Mouse (Mus musculus): ENCODE measurements around the gene Spaar. TPM values are rescaled to one million over a fixed set of nuclear protein-coding genes. Genes with fewer than 3 reads are reported as not detected.
A peak's percentile ranks its signal among the peaks of the same experiment; 100 is the strongest.

Gene Spaar
- polyA plus RNA-seq, 1 experiment from 2014 or later = 0.04 TPM

DNA sequence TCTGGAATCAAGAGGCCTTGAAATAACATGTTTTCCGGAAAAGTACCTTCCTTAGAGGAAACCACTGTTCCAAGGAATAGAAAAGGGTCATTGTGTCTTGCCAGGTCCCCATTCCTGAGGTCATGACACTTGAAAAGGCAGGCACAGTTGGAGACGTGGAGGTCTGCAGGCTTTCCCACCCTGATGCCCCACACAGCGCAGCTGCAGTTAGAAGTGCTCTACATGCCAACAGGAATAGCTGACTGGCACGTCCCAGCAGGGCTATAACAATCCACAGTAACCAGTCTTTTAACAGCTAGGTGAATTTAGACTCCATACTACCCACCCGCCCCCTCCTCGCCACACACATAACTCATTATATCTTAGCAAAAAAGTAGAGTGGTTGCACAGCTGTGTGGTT lies 7.3 kb downstream of the Spaar start:
- H3K9me3 ChIP-seq (ENCODE audit: control insufficient read depth, low read length) = no peaks in the 10 kb centered on the region
- no peaks in the 10 kb centered on the region for H3K36me3 ChIP-seq (ENCODE audit: control insufficient read depth, insufficient read depth, low read length)
- no peaks in the 10 kb centered on the region for H3K4me1 ChIP-seq (ENCODE audit: control insufficient read depth, insufficient read depth, low read length)
- H3K4me2 ChIP-seq (ENCODE audit: low read depth, low read length) = no peak overlapping the region
- 48% methylated on average over 6 of the region's 6 CpGs for WGBS
- no peak overlapping the region for H3K27ac ChIP-seq (replicated peaks; ENCODE audit: low read depth, low read length)
- DNase-seq (ENCODE audit: low spot score) (no peak), ATAC-seq (ENCODE audit: low read depth) (no peak)
- H3K4me3 ChIP-seq (ENCODE audit: low read depth, low read length) = no peak overlapping the region
- no peaks in the 10 kb centered on the region for H3K27me3 ChIP-seq (replicated peaks; ENCODE audit: control insufficient read depth, insufficient read depth, low read length)
- H3K9ac ChIP-seq (ENCODE audit: low read depth, low read length) = no peak overlapping the region

GRCm38 (mm10) chr4:43738989-43739674 lies 9.3 kb downstream of the Spaar start:
- no peaks in the 10 kb centered on the region for H3K9me3 ChIP-seq (ENCODE audit: control insufficient read depth, low read length)
- no peak overlapping the region for H3K4me3 ChIP-seq (ENCODE audit: low read depth, low read length)
- H3K4me2 ChIP-seq (ENCODE audit: low read depth, low read length) = no peak overlapping the region
- no peaks in the 10 kb centered on the region for H3K27me3 ChIP-seq (replicated peaks; ENCODE audit: control insufficient read depth, insufficient read depth, low read length)
- DNase-seq (ENCODE audit: low spot score) (no peak), ATAC-seq (ENCODE audit: low read depth) (no peak)
- 68% methylated on average over 8 of the region's 8 CpGs for WGBS
- H3K36me3 ChIP-seq (ENCODE audit: control insufficient read depth, insufficient read depth, low read length) = no peaks in the 10 kb centered on the region
- H3K27ac ChIP-seq (replicated peaks; ENCODE audit: low read depth, low read length) = no peak overlapping the region
- no peak overlapping the region for H3K9ac ChIP-seq (ENCODE audit: low read depth, low read length)
- H3K4me1 ChIP-seq (ENCODE audit: control insufficient read depth, insufficient read depth, low read length) = no peaks in the 10 kb centered on the region

DNA sequence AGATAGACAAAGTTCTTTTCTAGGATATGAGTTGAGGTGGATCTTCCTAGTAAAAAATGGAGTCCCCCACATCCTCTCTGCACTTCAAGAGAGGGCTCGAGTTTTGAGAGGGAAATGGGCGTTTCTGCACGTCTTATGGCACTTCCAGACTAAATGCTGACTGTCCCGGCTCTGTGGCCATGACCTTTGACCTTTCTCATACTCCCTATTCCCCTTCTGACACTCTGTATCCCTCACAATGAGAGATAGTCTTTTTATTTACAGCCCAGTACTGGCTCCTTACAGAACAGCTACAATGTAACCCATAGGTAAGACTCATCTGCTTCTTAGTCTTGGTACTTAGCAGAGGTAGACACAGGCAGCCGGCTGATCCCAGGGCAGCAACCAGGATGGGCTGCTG lies 11.7 kb downstream of the Spaar start:
- DNase-seq (ENCODE audit: low spot score) (no peak), ATAC-seq (ENCODE audit: low read depth) (no peak)
- H3K9me3 ChIP-seq (ENCODE audit: control insufficient read depth, low read length) = no peaks in the 10 kb centered on the region
- no peak overlapping the region for H3K4me3 ChIP-seq (ENCODE audit: low read depth, low read length)
- no peak overlapping the region for H3K4me2 ChIP-seq (ENCODE audit: low read depth, low read length)
- no peak overlapping the region for H3K9ac ChIP-seq (ENCODE audit: low read depth, low read length)
- H3K36me3 ChIP-seq (ENCODE audit: control insufficient read depth, insufficient read depth, low read length) = no peaks in the 10 kb centered on the region
- no peaks in the 10 kb centered on the region for H3K4me1 ChIP-seq (ENCODE audit: control insufficient read depth, insufficient read depth, low read length)
- no peak overlapping the region for H3K27ac ChIP-seq (replicated peaks; ENCODE audit: low read depth, low read length)
- WGBS = 61% methylated on average over 5 of the region's 5 CpGs
- no peaks in the 10 kb centered on the region for H3K27me3 ChIP-seq (replicated peaks; ENCODE audit: control insufficient read depth, insufficient read depth, low read length)

GRCm38 (mm10) chr4:43742637-43743036 lies 12.8 kb downstream of the Spaar start:
- DNase-seq (ENCODE audit: low spot score) (no peak), ATAC-seq (ENCODE audit: low read depth) (no peak)
- Histone ChIP-seq H3K27ac (replicated peaks; ENCODE audit: low read depth, low read length) (no peak overlapping the region), H3K9ac (ENCODE audit: low read depth, low read length) (no peak overlapping the region), H3K36me3 (ENCODE audit: control insufficient read depth, insufficient read depth, low read length) (no peaks in the 10 kb centered on the region), H3K27me3 (replicated peaks; ENCODE audit: control insufficient read depth, insufficient read depth, low read length) (no peaks in the 10 kb centered on the region), H3K9me3 (ENCODE audit: control insufficient read depth, low read length) (no peaks in the 10 kb centered on the region), H3K4me2 (ENCODE audit: low read depth, low read length) (no peak overlapping the region), H3K4me1 (ENCODE audit: control insufficient read depth, insufficient read depth, low read length) (no peaks in the 10 kb centered on the region), H3K4me3 (ENCODE audit: low read depth, low read length) (no peak overlapping the region)
- WGBS = 23% methylated on average over 4 of the region's 4 CpGs

DNA sequence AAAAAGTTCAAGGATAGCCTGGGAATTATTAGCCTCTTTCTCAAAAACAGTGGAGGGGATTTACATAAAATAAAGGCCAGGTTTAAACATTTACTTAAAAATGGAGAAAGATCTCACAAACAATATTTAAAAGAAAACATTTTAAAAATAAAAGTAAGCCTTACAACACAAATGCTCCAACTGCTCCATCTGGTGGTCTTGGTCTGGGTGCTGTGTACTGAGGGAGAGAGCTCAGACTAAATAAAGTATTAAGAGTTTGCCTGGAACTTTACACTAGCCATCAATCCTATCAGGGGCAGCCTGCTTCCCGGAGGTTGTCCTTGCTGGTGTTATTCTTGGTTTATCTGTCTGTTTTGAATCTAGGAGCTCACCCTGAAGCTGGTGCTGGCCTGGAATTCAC lies 13.3 kb downstream of the Spaar start:
- H3K4me1 ChIP-seq (ENCODE audit: control insufficient read depth, insufficient read depth, low read length) = no peaks in the 10 kb centered on the region
- no peaks in the 10 kb centered on the region for H3K27me3 ChIP-seq (replicated peaks; ENCODE audit: control insufficient read depth, insufficient read depth, low read length)
- no peak overlapping the region for H3K4me3 ChIP-seq (ENCODE audit: low read depth, low read length)
- no peaks in the 10 kb centered on the region for H3K9me3 ChIP-seq (ENCODE audit: control insufficient read depth, low read length)
- WGBS = 45% methylated on average over 1 of the region's 1 CpGs
- H3K9ac ChIP-seq (ENCODE audit: low read depth, low read length) = no peak overlapping the region
- H3K4me2 ChIP-seq (ENCODE audit: low read depth, low read length) = no peak overlapping the region
- no peaks in the 10 kb centered on the region for H3K36me3 ChIP-seq (ENCODE audit: control insufficient read depth, insufficient read depth, low read length)
- H3K27ac ChIP-seq (replicated peaks; ENCODE audit: low read depth, low read length) = no peak overlapping the region
- ATAC-seq (ENCODE audit: low read depth) (no peak), DNase-seq (ENCODE audit: low spot score) (no peak)

- Histone ChIP-seq H3K4me3 (ENCODE audit: low read depth, low read length) (no peak overlapping the region), H3K9me3 (ENCODE audit: control insufficient read depth, low read length) (0 out of 2 replicates have a peak, but pooled peaks cover 6% of the 10 kb centered on the region), H3K36me3 (ENCODE audit: control insufficient read depth, insufficient read depth, low read length) (no peaks in the 10 kb centered on the region), H3K4me1 (ENCODE audit: control insufficient read depth, insufficient read depth, low read length) (no peaks in the 10 kb centered on the region), H3K27me3 (replicated peaks; ENCODE audit: control insufficient read depth, insufficient read depth, low read length) (no peaks in the 10 kb centered on the region), H3K9ac (ENCODE audit: low read depth, low read length) (no peak overlapping the region), H3K4me2 (ENCODE audit: low read depth, low read length) (no peak overlapping the region), H3K27ac (replicated peaks; ENCODE audit: low read depth, low read length) (no peak overlapping the region)
- DNase-seq (ENCODE audit: low spot score) (peak; percentile 76), ATAC-seq (ENCODE audit: low read depth) (no peak)
- WGBS = 14% methylated on average over 6 of the region's 6 CpGs
Measured at GRCm38 (mm10) chr4:43745187-43745586, 15.4 kb downstream of the Spaar start.

DNA sequence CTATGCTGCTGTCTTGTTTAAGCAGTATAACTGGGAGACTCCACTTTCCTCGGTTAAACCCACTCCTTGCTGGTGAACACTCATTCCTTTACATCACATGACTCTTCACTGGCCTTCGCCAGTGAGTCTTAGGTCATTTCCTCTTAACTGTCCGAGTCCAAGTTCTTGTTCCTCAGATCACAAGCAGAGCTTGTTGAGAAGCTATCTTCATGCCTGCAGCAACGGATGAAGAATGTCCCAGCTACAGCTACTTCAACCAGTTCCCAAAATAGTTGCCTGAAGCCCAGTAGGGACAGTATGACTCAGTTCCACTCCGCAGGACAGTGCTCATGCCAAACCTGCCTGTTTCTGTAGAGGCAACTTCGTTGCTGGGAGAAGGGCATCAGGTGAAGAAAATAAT lies 27.4 kb downstream of the Spaar start:
- no peaks in the 10 kb centered on the region for H3K9me3 ChIP-seq (ENCODE audit: control insufficient read depth, low read length)
- no peak overlapping the region for H3K4me3 ChIP-seq (ENCODE audit: low read depth, low read length)
- ATAC-seq (ENCODE audit: low read depth) = no peak
- H3K9ac ChIP-seq (ENCODE audit: low read depth, low read length) = no peak overlapping the region
- 80% methylated on average over 6 of the region's 6 CpGs for WGBS
- no peaks in the 10 kb centered on the region for H3K27me3 ChIP-seq (replicated peaks; ENCODE audit: control insufficient read depth, insufficient read depth, low read length)
- no peak for DNase-seq (ENCODE audit: low spot score)
- H3K36me3 ChIP-seq (ENCODE audit: control insufficient read depth, insufficient read depth, low read length) = no peaks in the 10 kb centered on the region
- H3K4me1 ChIP-seq (ENCODE audit: control insufficient read depth, insufficient read depth, low read length) = no peaks in the 10 kb centered on the region; the same call in 1 of the 2 replicates
- H3K4me2 ChIP-seq (ENCODE audit: low read depth, low read length) = no peak overlapping the region
- no peak overlapping the region for H3K27ac ChIP-seq (replicated peaks; ENCODE audit: low read depth, low read length)

GRCm38 (mm10) chr4:43759571-43760418 lies 30.0 kb downstream of the Spaar start:
- peak overlapping the region; percentile 64 for H3K27ac ChIP-seq (replicated peaks; ENCODE audit: low read depth, low read length)
- WGBS = 47% methylated on average over 20 of the region's 21 CpGs

More at GRCm38 (mm10) chr4:43759571-43760418, 30.0 kb downstream of the Spaar start:
- Histone ChIP-seq H3K4me1 (ENCODE audit: control insufficient read depth, insufficient read depth, low read length) (no peaks in the 10 kb centered on the region; the same call in 1 of the 2 replicates), H3K36me3 (ENCODE audit: control insufficient read depth, insufficient read depth, low read length) (no peaks in the 10 kb centered on the region), H3K9ac (ENCODE audit: low read depth, low read length) (no peak overlapping the region), H3K4me3 (ENCODE audit: low read depth, low read length) (no peak overlapping the region), H3K27me3 (replicated peaks; ENCODE audit: control insufficient read depth, insufficient read depth, low read length) (no peaks in the 10 kb centered on the region), H3K4me2 (ENCODE audit: low read depth, low read length) (no peak overlapping the region), H3K9me3 (ENCODE audit: control insufficient read depth, low read length) (no peaks in the 10 kb centered on the region)
- ATAC-seq (ENCODE audit: low read depth) = no peak
- peak; percentile 39 for DNase-seq (ENCODE audit: low spot score)

All from embryonic facial prominence, embryonic 14.5 days (tissue).